Mouse (Mus musculus) fat pad, adult 2 months (tissue): ENCODE data around the gene Hnrnph3.
"Not testable (repeated sequence)": the region's sequence is repeated elsewhere in the genome, so short reads cannot be mapped to it uniquely, and the experiment has no call there.

Experiments
- DNase-seq: peaks from one replicate; pipeline ENCODE4 v3.0.0-alpha.2; 2011; ENCODE audit warnings: low read depth, low spot score; ENCODE audit errors: extremely low read depth

Hnrnph3 gene

DNA sequence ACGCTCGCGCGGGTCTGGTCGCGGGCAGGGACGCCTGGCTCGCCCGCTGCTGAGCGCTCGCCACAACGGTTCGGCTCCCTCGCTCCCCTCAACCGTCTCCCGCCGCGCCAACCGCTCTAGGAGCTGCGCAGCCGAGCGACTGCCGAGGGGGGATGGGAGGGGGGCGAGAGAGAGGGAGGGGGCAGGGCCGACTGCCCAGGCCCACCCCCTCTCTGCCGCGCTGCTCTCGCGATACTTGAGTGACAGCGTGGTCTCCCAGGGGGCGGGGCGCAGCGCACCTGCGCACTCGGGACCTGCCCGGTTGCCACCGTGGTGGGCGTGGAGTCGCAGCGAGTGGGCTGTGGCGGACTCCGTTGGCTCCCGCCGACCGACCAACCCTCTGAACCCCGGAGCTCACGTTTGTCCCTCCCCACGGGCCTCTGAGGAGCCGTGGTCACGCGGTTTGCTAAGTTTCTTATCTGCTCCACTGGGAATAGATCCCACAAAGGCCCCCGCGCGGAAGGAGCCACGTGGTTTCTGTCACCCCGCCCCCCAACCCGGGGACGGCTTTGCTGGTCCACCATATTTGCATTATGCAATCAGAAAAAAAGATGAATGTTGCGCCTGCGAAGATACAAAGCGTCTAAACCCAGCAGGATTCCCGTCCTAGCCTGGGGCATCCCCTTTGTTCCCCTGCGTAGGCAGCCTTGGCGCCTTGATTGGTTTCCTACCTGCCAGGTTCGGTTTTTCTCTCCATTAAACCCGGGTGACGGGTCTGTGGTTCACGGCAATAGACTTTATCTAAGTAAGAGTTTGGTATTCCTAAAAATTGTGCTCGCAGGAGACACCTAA, at the start of gene Hnrnph3, which contains the start of gene Pbld2:
Gene Hnrnph3 (minus strand): TSS at position 469 of the 831 bp plus-strand sequence.
Gene Pbld2 (plus strand): TSS at position 567 of the 831 bp plus-strand sequence.
- peak; percentile 79 for DNase-seq

DNA sequence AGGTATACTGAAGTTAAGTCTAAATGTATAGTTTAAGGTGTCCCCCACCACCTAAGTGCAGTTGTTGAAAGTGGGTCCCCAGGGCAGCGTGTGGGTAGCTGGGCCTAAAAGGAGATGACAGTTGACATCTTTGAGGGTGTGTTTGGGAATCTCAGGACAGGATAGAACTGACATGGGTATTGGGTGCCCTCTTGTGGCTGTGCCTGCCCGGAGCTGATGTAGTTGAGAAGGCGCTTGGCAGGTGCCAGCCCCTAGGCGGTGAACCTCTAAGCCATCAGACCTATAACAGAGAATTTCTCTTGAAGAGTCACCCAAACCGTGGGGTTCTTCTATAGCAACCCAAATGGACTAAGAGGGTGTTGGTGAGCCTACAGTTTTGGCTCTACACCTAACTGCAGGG, 42.0 kb upstream of the Hnrnph3 start:
- no peak for DNase-seq

DNA sequence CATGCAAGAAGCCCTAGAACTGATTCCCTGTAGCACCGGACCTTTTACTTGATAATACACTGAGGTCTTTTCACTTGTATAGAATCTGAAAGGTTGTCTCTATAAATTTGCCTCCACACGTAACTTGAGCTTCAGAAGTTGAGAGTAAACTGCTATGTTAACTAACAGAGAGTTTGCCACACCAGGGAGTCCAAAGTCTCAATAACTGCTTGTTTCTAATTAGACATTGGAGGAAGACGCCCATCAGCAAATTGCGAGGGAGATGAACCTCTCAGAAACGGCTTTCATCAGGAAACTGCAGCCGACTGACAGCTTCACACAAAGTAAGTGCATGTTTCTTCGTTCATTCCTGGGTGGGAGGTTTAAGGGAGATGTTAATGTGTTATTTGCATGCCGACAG, 41.5 kb upstream of the Hnrnph3 start:
- DNase-seq: no peak

DNA sequence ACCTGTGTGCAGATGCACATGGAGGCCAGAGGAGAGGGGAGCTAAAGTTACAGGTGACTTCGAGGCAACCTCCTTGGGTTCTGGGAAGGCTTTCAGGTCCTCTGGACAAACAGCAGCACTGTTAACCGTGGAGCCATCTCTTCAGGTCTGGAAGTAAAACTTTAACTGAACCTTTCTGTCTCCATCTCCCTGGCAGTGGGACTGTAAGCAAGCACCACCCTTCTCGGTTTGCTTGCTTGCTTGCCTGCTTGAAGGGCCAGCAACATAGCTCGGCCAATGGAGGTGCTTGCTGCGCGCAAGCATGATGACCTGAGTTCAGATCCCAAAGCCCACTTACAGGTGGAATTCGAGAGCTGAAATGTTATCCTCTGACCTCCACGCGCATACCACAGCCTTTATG, 40.5 kb upstream of the Hnrnph3 start:
- no peak for DNase-seq

DNA sequence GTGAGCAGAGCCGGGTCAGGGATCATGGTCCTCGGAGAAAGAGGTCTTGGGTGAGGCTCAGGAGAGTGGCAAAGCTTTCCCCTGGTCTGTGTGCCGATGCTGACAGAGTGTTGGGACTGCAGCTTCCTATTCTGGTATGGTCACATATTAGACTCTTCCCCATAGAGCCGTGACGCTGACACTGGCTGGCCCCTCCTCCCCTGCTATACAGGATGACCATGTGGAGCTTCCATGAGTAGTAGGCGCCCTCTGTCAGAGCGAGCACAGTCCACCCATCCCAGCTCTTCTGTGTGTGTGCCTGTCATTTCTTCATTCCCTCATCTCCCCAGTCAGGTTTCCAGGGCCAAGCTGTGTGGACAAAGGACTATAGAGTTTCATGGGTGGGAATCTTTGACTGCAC, 39.3 kb upstream of the Hnrnph3 start:
- no peak for DNase-seq

DNA sequence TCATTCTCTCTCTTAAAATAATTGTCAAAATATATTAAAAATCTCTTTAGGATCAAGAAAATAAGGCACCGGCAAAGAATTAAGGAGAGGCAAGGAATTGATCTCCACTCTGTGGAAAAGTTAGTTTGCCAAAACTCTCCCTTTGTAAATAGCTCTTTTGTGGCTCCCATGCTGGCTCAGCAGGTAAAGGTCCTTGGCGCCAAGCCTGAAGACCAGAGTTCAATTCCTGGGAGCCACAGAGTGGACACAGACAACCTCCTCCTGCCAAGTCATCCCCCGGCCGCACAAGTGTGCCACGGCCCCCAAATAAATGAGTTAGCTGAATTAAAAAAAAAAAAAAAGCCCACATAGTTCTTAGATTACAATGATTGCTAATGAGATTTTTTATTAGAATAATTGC, 38.7 kb upstream of the Hnrnph3 start:
- DNase-seq: no peak

DNA sequence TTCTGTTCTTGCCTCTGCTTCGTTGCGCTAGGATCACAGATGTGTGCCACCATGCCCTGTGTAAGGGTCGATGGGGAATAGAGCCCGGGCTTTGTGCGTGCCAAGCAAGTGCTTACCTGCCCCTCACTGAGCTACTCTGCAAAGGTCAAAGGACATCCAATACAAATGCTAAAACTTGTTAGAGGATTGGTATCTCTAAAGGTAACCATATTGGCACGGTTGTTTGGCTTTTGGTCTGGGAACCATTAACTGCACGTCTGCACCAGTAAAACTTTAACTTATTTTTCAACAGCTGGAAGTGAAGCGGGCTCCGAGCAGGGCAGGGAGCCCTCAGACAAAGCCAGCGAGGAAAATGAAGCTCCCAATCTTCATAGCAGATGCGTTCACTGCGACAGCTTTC, 37.2 kb upstream of the Hnrnph3 start:
- DNase-seq: no peak

DNA sequence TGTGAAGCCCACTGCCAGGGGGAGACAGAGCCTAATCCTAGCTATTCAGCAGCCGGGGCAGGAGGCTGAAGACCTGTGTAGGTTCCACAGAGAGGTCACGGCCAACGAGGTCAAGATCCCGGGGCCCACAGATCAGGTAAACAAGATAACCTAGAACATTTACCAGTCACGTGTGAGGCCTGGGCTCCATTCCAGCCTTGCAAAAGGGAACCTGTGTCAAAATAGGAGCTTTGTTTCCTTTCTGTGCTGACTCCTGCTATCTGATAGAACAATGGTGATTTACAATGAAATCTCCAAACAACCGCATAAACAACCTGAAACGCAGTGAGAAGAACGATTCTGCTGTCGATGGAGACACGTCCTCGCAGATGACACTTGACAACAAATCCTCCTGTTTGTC, 36.4 kb upstream of the Hnrnph3 start:
- DNase-seq: peak; percentile 52

DNA sequence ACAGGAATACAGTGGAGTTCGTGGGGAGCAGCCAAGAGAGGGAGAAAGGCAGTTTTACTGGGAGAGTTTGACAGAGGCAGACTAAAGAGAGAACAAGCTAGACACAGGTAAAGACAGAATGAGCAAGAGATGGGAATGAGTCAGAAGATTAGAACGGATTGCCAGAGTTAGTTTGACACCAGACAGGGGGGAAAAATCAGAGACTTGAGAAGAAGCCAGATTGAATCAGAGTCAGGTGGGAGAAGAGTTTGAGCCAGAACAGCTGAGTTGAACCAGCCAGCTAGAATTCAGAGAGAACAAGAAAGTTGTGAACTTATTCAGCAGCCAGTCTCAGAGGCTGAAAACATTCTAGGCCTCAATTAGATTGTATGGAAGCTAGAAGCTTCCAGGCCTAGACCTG, 35.8 kb upstream of the Hnrnph3 start, which contains the start of gene Pbld1:
Gene Pbld1 (plus strand): TSS at position 301 of the 400 bp plus-strand sequence.
- DNase-seq: no peak

DNA sequence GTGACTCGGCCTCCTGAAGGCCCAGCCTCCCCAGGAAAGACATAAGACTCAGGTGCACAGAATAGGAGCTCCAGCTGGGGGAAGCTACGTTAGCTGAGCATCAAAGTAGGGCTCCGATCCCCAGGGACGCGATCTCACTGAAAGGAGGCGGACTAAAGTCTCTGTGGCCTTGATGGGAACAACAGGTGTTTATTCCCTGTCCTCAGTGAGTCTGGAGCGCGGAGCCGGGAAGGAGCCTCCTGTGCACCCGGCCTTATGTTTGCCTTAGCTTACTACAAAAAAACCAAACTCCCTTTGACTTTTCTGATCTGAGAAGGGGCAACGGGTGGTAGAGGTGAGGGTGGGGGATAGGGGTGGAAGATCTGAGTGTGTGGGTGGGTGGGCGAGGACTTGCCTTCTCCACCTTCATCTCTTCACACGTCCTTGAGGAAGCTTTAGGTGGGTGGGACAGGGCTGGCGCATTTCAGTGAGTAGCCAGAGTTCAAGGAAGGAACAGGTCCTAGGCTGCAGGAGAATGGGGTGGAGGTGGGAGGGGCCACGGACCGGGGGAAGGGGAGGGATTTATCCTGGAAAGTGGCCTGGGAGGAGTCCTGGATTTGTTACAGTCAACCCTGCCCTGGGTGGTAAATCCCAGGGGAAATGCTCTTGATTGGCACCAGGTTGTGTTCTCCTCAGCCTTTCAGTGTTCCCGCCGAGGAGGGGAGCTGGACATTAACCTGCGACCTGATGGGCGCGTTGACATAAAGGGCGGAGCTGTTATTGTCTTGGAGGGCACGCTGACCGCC, 33.1 kb upstream of the Hnrnph3 start:
- DNase-seq: no peak

DNA sequence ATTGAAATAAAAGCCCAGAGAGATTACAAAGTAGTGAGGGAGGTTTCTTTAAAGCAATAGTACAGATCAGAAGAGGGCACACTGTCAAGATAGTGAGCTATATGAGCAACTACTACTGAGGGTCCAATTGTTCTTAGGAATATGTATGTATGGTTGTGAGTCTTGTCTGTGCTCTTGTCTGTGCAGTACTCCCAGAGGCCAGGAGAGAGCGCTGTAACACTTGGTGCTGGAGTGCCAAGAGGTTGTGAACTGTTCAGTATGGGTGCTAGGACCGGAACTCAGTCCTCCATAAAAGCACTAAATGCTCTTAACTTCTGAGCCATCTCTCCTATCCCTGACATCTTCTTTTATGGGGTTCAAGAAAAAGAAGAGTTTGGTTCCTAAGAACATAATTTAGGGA, 30.6 kb upstream of the Hnrnph3 start:
- DNase-seq: no peak

DNA sequence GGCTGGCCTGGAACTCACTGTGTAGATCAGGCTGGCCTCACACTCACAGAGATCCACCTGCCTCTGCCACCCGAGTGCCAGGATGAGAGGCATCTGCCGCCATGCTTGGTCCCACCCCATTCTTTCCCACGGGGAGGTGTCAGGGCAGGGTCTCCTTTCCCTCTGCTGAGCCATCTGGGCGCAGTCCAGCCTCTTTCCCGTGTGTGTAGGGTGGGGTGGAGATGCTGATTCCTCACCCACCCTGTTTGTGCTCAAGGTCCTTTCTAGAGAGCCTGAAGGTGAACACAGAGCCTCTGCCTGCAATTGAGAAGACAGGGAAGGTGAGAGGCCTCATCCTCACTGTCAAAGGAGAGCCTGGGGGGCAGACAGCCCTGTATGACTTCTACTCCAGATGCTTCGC, 30.1 kb upstream of the Hnrnph3 start:
- not testable (repeated sequence) for DNase-seq

DNA sequence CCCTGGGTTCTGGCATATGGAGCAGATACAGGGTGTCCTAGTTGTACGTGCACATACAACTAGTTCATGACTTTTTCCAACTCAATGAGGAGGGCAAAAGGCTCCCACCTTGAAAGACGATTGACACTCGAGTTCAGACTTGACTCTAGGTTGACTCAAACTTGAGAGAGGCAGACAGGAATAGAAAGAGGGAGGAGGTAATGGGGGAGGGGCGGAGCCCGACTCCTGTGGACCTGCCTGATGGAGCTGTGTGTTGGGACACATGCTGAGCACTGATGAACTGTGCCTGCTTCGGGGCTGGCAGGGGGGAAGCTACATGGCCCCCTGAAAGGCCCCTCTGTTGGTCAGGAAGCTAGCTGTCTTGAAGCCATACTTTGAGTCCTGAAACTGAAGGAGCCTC, 29.0 kb upstream of the Hnrnph3 start:
- DNase-seq: no peak

DNA sequence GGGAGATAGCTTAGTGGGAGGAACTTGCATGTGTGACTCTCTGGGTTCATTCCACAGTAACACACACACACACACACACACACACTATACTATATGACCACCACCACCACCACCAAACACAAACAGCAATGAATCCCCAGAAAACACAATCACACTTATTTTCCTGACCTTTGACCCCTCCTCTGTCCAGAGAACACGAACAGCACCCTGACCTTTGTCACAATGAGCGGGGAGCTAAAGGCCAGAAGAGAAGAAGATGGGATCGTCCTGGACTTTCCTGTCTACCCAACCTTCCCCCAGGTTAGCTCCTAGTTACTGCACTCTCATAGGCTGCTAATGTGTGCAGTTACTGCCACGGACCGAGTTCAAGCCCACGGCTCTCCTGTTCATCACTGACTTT, 28.0 kb upstream of the Hnrnph3 start:
- DNase-seq: no peak

DNA sequence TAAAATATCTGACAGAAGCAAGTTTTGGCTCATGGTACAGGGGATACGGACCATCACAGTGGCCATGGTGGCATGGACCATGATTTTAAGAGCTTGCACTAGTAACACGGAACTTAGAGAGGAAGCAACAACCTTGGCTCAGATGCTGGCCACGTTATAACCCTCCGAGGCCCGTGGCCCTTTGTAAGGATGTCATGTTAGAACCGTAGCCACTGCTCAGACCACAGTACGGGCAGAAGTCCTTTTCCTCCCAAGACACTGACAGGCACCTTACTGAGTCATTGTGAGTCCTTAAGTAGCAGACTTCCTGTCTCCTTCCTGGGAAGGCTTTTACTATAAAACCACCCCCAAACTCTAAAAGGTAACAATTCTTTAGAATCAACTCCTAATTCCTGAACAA, 27.2 kb upstream of the Hnrnph3 start:
- DNase-seq: no peak

DNA sequence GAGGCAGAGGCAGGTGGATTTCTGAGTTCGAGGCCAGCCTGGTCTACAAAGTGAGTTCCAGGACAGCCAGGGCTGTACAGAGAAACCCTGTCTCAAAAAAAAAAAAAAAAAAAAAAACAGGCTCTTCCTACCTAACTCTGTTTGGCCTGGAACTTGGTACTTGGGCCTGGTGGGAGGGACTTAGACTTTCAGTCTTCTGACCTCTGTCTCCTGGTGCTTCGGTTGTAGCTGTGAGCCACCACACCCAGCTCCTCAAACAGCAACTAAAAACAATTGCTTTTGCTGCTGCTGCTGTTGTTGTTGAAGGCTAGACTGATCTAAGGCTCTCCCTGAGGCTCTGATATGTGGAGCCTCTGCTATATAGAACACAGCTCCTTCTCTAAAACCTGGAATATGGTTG, 25.1 kb upstream of the Hnrnph3 start:
- no peak for DNase-seq

DNA sequence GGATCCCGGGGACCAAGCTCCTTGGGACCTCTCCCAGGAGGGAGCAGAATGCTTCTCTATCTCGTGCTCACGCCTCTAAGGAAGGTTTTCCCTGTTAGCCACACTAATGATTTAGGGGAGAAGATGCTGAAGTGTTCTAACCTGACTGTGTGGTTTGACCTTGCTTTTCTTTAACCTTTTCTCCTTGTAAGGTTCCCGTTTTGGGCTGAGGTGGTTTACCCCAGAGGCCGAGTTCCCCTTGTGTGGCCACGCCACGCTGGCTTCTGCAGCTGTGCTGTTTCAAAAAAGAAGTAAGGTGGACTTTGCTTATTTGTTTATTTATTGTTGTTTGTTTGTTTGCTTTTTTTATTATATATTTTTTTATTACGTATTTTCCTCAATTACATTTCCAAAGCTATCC, 23.7 kb upstream of the Hnrnph3 start:
- DNase-seq: no peak

DNA sequence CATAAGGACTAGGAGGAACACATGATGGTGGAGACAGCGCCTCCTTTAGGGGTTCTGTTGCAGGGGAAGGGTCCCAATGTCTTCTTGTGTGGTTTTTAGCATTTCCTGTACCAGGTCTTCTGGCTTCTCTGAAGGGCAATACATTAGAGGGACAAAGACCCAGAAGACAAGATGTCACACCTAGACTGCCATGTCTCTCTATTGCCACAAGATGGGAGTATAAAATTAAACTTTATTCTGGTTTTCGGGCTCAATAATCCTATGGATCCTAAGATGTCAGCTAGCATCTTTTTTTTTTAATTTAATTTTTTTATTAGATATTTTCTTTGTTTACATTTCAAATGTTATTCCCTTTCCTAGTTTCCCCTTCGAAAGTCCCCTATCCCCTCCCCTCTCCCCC, 19.1 kb upstream of the Hnrnph3 start:
- no peak for DNase-seq

DNA sequence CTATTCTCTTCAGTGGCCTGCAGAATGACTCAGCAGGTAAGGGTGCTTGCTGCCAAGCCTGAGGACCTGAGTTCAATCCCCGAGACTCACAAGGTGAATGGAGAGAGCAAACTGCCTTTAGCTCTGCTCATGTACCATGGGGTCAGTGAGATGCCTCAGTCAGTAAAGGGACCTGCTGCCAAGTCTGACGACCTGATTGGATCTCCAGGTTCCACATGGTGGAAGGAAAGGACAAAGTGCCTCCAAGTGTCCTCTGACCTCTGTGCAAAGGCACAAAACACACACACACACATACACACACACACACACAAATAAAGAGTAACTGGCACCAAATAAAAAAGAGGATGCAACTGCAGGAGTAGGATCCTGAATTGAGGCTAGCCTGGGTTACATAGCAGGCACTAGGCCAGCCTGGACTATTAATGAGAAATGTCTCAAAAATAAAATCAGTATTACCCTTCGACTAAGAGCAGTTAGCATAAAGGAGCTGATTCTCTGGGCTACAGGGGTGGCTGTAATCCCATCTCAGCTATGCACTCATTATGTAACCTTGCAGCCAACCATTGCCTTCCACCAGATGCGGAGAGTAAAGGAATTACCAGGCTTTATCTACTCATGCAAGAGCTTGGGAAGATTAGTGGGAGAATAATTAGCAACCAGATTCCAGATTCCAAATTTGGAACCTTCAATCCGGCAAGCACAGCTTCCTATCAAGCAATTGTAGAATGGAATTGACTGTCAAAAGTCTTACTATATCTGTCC, 16.0 kb upstream of the Hnrnph3 start:
- DNase-seq: no peak

DNA sequence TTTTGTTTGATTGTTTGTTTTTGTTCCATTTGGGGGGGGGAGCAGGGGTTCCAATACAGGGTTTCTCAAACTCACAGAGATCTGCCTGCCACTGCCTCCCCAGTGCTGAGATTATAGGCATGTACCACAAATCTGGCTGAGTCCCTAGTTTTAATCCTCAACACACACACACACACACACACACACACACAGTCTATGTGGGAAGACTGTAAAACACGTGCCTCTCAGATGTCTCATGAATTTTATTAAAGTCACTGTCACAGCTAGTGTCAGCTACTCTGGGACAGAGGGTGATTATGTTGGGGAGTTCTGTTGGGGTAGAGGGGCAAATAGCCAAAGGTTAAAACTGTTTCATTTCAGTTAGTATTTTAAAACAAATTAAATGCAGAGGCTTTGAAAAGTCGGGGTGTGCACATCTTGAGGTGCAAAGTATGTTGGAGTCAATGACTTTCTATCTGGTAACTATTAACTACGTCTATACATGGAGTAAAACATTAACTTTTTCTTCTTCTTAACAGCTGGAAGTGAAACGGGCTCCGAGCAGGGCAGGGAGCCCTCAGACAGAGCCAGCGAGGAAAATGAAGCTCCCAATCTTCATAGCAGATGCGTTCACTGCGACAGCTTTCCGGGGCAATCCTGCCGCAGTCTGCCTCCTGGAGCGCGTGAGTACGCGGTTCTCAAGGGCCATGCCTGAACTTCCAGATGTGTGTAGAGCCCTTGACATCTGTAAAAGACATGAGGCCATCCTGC, 14.7 kb upstream of the Hnrnph3 start:
- DNase-seq: no peak

DNA sequence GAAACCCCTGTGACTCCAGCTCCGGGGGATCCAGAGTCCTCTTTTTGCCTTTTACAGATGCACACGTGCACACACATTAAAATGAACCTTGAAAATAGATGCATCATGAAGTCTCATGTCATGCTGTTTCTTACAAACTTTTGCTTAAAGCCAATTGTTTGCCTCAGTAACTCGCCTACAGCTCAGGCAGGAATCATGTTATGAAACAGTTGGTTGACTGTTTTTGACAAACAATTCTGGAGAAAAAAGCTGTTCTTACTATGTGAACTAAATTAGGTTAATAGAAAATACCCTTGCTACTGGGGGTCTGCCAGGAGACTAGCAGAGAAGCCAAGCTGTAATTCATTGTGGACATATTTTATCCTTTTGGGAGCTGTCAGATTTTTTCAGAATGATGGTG, 8.9 kb upstream of the Hnrnph3 start:
- DNase-seq: no peak
